Mouse (Mus musculus): Measurements from ENCODE around the gene Slc15a4.

The Slc15a4 gene

DNA sequence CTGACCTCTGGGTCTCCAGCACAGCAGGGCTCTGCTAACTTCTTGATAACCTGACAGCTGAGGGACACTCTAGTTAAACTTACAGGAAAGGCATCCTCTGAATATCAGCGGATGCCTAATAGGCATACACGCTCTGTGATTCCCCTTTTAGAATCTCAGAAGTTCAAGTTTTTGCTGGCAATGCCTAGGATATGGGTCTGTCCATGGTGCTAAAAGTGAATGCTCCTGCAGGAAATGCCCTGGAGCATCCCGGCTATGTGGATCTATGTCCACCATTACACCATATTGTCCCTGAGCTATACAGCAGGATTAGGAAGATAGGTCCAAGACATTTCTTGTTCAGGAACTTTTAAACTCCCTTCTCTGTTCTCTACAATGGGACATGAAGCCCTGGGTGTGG lies 71.6 kb downstream of the Slc15a4 start:
- DNase-seq (ENCODE audit: extremely low read depth, insufficient read length, low spot score), result no peak

DNA sequence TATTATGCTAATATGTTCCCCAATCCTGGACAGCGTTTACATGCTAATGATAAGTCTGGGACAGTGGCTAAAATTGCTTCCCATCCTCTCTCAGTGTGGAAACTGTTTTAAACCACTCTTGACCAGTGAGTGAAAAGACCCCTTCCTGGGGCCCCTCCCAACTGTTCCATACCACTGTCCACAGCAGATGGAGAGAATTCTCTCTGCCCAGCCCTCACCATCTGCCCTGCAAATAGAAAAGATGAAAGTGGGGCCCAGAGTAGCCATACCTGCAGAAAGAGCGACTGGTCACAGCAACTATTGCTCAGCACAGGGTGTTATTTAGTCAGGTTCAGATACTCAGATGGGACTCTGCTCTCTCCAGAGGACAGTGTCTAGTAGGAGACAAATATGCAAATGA lies 84.6 kb downstream of the Slc15a4 start:
- no peak for DNase-seq (ENCODE audit: extremely low read depth, insufficient read length, low spot score)

DNA sequence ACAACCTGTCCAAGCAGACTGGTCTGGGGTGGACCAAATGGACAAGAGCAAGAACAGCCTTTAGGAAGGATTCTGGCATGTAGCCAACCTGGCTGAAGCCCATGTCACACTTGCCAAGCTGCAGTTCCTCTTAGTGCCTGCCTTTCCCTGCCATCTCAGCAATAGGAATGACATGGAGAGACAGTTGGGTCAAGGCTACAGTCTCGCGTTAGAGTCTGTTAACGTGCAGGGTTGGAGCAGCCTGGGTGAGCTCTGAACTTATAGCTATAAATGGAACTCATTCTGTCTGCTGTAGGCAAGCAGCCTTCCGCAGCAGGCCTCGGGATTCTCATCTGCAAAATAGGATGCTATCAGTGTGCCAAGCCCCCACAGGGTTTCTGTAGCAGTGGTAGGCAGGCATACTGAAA lies 86.1 kb downstream of the Slc15a4 start:
- no peak for DNase-seq (ENCODE audit: extremely low read depth, insufficient read length, low spot score)

All from 3134 (cell line).